8 mouse cellular contexts compared by ENCODE assay signal in genomic region chr6:112728760-112729422, GRCm38 (mm10). TPM values are rescaled to one million over a fixed set of nuclear protein-coding genes. Genes with fewer than 3 reads are reported as not detected.
A peak's percentile ranks its signal among the peaks of the same experiment; 100 is the strongest.
DNase-seq lines count a peak whose midpoint lies in the region; ATAC-seq and TF ChIP-seq lines count a peak whose summit lies in the region.

No protein-coding gene starts in this region.

- peak overlapping the region; percentile 43 for H3K9ac ChIP-seq in embryonic facial prominence, embryonic 14.5 days (ENCODE audit: low read depth, low read length)
- peak overlapping the region; percentile 36; the same call in 1 of the 2 replicates for H3K9ac ChIP-seq in heart, embryonic 11.5 days (ENCODE audit: low read depth, low read length)
- H3K9ac ChIP-seq in kidney, embryonic 14.5 days (ENCODE audit: low read depth, low read length), result 0 out of 2 replicates have a peak overlapping the region, but pooled peaks have one; percentile 34
- H3K9ac ChIP-seq in limb, embryonic 14.5 days (ENCODE audit: low read depth, low read length, severe bottlenecking), result no peak overlapping the region
- no peak overlapping the region for H3K9ac ChIP-seq in midbrain, embryonic 13.5 days (replicated peaks)
- H3K9ac ChIP-seq in stomach, postnatal 0 days (ENCODE audit: low read length), result no peak overlapping the region

- H3K27ac ChIP-seq in embryonic facial prominence, embryonic 14.5 days (replicated peaks; ENCODE audit: low read depth, low read length), result peak overlapping the region; percentile 42; the same call in 1 of the 2 replicates
- H3K27ac ChIP-seq in heart, embryonic 11.5 days (ENCODE audit: low read depth, low read length), result 0 out of 2 replicates have a peak overlapping the region, but pooled peaks have one; percentile 12
- H3K27ac ChIP-seq in kidney, embryonic 14.5 days (ENCODE audit: low read depth, low read length), result peak overlapping the region; percentile 24; the same call in 1 of the 2 replicates
- no peak overlapping the region for H3K27ac ChIP-seq in limb, embryonic 14.5 days (replicated peaks; ENCODE audit: low read depth, low read length)
- H3K27ac ChIP-seq in midbrain, embryonic 13.5 days, result peak overlapping the region; percentile 25
- no peak overlapping the region for H3K27ac ChIP-seq in stomach, postnatal 0 days (replicated peaks)

- peak; percentile 52 for DNase-seq in NIH3T3 (ENCODE audit: low read depth)
- DNase-seq in embryonic facial prominence, embryonic 14.5 days (ENCODE audit: low spot score), result peak; percentile 95
- DNase-seq in limb, embryonic 14.5 days (ENCODE audit: low spot score), result peak; percentile 77
- peak; percentile 88 for DNase-seq in stomach, postnatal 0 days (ENCODE audit: low spot score)
- no peak for DNase-seq in spleen, postnatal 14 days (ENCODE audit: low spot score in 2 of 2)

- H3K4me2 ChIP-seq in embryonic facial prominence, embryonic 14.5 days (ENCODE audit: low read depth, low read length), result peak overlapping the region; percentile 48
- H3K4me2 ChIP-seq in heart, embryonic 11.5 days, result peak overlapping the region; percentile 58
- peak overlapping the region; percentile 37 for H3K4me2 ChIP-seq in kidney, embryonic 14.5 days (replicated peaks; ENCODE audit: low read depth, low read length)
- peak overlapping the region; percentile 31 for H3K4me2 ChIP-seq in limb, embryonic 14.5 days (replicated peaks; ENCODE audit: low read depth, low read length, severe bottlenecking)
- no peak overlapping the region for H3K4me2 ChIP-seq in midbrain, embryonic 13.5 days (replicated peaks)
- H3K4me2 ChIP-seq in stomach, postnatal 0 days (replicated peaks; ENCODE audit: low read depth), result peak overlapping the region; percentile 28

- WGBS in embryonic facial prominence, embryonic 14.5 days, result 11% methylated on average over 17 of the region's 17 CpGs
- 5% methylated on average over 17 of the region's 17 CpGs for WGBS in heart, embryonic 11.5 days (ENCODE audit: insufficient replicate concordance)
- WGBS in kidney, embryonic 14.5 days, result 5% methylated on average over 17 of the region's 17 CpGs
- WGBS in limb, embryonic 14.5 days, result 6% methylated on average over 17 of the region's 17 CpGs
- WGBS in midbrain, embryonic 13.5 days, result 9% methylated on average over 17 of the region's 17 CpGs
- 1% methylated on average over 16 of the region's 17 CpGs for WGBS in stomach, postnatal 0 days

- peak overlapping the region; percentile 24 for H3K4me3 ChIP-seq in embryonic facial prominence, embryonic 14.5 days (ENCODE audit: low read depth, low read length)
- H3K4me3 ChIP-seq in heart, embryonic 11.5 days (ENCODE audit: low read depth, low read length), result peak overlapping the region; percentile 34
- peak overlapping the region; percentile 32 for H3K4me3 ChIP-seq in kidney, embryonic 14.5 days (ENCODE audit: low read length)
- peak overlapping the region; percentile 6 for H3K4me3 ChIP-seq in limb, embryonic 14.5 days (replicated peaks; ENCODE audit: low read length)
- no peak overlapping the region for H3K4me3 ChIP-seq in midbrain, embryonic 13.5 days (replicated peaks)
- peak overlapping the region; percentile 6; the same call in 1 of the 2 replicates for H3K4me3 ChIP-seq in stomach, postnatal 0 days (ENCODE audit: low read depth, low read length)

- H3K9me3 ChIP-seq in embryonic facial prominence, embryonic 14.5 days (ENCODE audit: control insufficient read depth, low read length), result no peaks in the 10 kb centered on the region
- H3K9me3 ChIP-seq in heart, embryonic 11.5 days (replicated peaks; ENCODE audit: control insufficient read depth, low read length), result peaks cover 4% of the 10 kb centered on the region; the same call in 1 of the 2 replicates
- no peaks in the 10 kb centered on the region for H3K9me3 ChIP-seq in kidney, embryonic 14.5 days (ENCODE audit: control insufficient read depth, low read length)
- no peaks in the 10 kb centered on the region for H3K9me3 ChIP-seq in limb, embryonic 14.5 days (ENCODE audit: control insufficient read depth, low read length)
- no peaks in the 10 kb centered on the region for H3K9me3 ChIP-seq in midbrain, embryonic 13.5 days
- no peaks in the 10 kb centered on the region for H3K9me3 ChIP-seq in stomach, postnatal 0 days (ENCODE audit: control insufficient read depth, low read length)

- H3K4me1 ChIP-seq in embryonic facial prominence, embryonic 14.5 days (ENCODE audit: control insufficient read depth, insufficient read depth, low read length), result peaks cover 9% of the 10 kb centered on the region; the same call in 1 of the 2 replicates
- peaks cover 4% of the 10 kb centered on the region; the same call in 1 of the 2 replicates for H3K4me1 ChIP-seq in heart, embryonic 11.5 days (ENCODE audit: control insufficient read depth, insufficient read depth, low read length)
- H3K4me1 ChIP-seq in kidney, embryonic 14.5 days (ENCODE audit: control insufficient read depth, insufficient read depth, low read length), result no peaks in the 10 kb centered on the region
- H3K4me1 ChIP-seq in limb, embryonic 14.5 days (ENCODE audit: control insufficient read depth, insufficient read depth, low read length), result peaks cover 7% of the 10 kb centered on the region; the same call in 1 of the 2 replicates
- H3K4me1 ChIP-seq in midbrain, embryonic 13.5 days (replicated peaks), result peaks cover 22% of the 10 kb centered on the region
- no peaks in the 10 kb centered on the region for H3K4me1 ChIP-seq in stomach, postnatal 0 days (replicated peaks; ENCODE audit: control insufficient read depth, insufficient read depth)

- ATAC-seq in embryonic facial prominence, embryonic 14.5 days (ENCODE audit: low read depth), result peak; percentile 90
- ATAC-seq in heart, embryonic 11.5 days (replicated peaks; ENCODE audit: insufficient number of reproducible peaks, low FRiP score, low TSS enrichment), result peak; percentile 73
- peak; percentile 93 for ATAC-seq in kidney, embryonic 14.5 days (ENCODE audit: low FRiP score, low TSS enrichment)
- ATAC-seq in limb, embryonic 14.5 days (ENCODE audit: low FRiP score, low read depth), result peak; percentile 84
- ATAC-seq in midbrain, embryonic 13.5 days, result peak; percentile 73
- peak; percentile 93 for ATAC-seq in stomach, postnatal 0 days (ENCODE audit: low FRiP score, low TSS enrichment)

- TF ChIP-seq CTCF in stomach, postnatal 0 days (IDR thresholded peaks at IDR 0.05; ENCODE audit: low read depth), result no peak

- H3K27me3 ChIP-seq in embryonic facial prominence, embryonic 14.5 days (replicated peaks; ENCODE audit: control insufficient read depth, insufficient read depth, low read length), result no peaks in the 10 kb centered on the region
- H3K27me3 ChIP-seq in heart, embryonic 11.5 days (ENCODE audit: control insufficient read depth, insufficient read depth, low read length), result no peaks in the 10 kb centered on the region; the same call in 1 of the 2 replicates
- no peaks in the 10 kb centered on the region for H3K27me3 ChIP-seq in kidney, embryonic 14.5 days (ENCODE audit: control insufficient read depth, insufficient read depth, low read length)
- no peaks in the 10 kb centered on the region for H3K27me3 ChIP-seq in limb, embryonic 14.5 days (ENCODE audit: control insufficient read depth, insufficient read depth, low read length)
- H3K27me3 ChIP-seq in midbrain, embryonic 13.5 days, result no peaks in the 10 kb centered on the region
- no peaks in the 10 kb centered on the region for H3K27me3 ChIP-seq in stomach, postnatal 0 days (ENCODE audit: control insufficient read depth, insufficient read depth, low read length)

- no peak for TF ChIP-seq POLR2A in limb, embryonic 14.5 days (IDR thresholded peaks at IDR 0.05; ENCODE audit: borderline replicate concordance, extremely low read depth, insufficient read depth, insufficient read length)

- no peak for TF ChIP-seq EP300 in stomach, postnatal 0 days (optimal IDR thresholded peaks at IDR 0.05)

- H3K36me3 ChIP-seq in embryonic facial prominence, embryonic 14.5 days (ENCODE audit: control insufficient read depth, insufficient read depth, low read length), result peaks cover 17% of the 10 kb centered on the region; the same call in 1 of the 2 replicates
- no peaks in the 10 kb centered on the region for H3K36me3 ChIP-seq in heart, embryonic 11.5 days (ENCODE audit: control insufficient read depth, insufficient read depth, low read length)
- H3K36me3 ChIP-seq in kidney, embryonic 14.5 days (ENCODE audit: control insufficient read depth, insufficient read depth, low read length), result no peaks in the 10 kb centered on the region
- peaks cover 8% of the 10 kb centered on the region; the same call in 1 of the 2 replicates for H3K36me3 ChIP-seq in limb, embryonic 14.5 days (ENCODE audit: control insufficient read depth, insufficient read depth, low read length)
- peaks cover 95% of the 10 kb centered on the region for H3K36me3 ChIP-seq in midbrain, embryonic 13.5 days
- H3K36me3 ChIP-seq in stomach, postnatal 0 days (ENCODE audit: control insufficient read depth, insufficient read depth, low read length), result no peaks in the 10 kb centered on the region

RNA-seq across cellular contexts. Expression of gene Rad18, which starts 32.4 kb away (rescaled TPM):
- polyA plus RNA-seq in embryonic facial prominence, embryonic 14.5 days (2014; fragmentation: Nextera tagmentation; extraction: Ambion mirVana), result 23.8 and 29.9 TPM in 2 replicates
- polyA plus RNA-seq in heart, embryonic 11.5 days (2014; fragmentation: Nextera tagmentation; extraction: Ambion mirVana), result 24.8 and 26.2 TPM in 2 replicates
- polyA plus RNA-seq in kidney, embryonic 14.5 days (2014; fragmentation: Nextera tagmentation; extraction: Ambion mirVana), result 39.3 and 55.2 TPM in 2 replicates
- polyA plus RNA-seq in limb, embryonic 14.5 days (2012; rRNA removed), result 11.5 and 12.9 TPM in 2 replicates
- 29.2 and 30.1 TPM in 2 replicates for polyA plus RNA-seq in limb, embryonic 14.5 days (2014; fragmentation: Nextera tagmentation; extraction: Ambion mirVana)
- polyA plus RNA-seq in midbrain, embryonic 13.5 days (2015; fragmentation: Nextera tagmentation; extraction: Ambion mirVana), result 18.6 and 19.5 TPM in 2 replicates
- polyA plus RNA-seq in stomach, postnatal 0 days (2015; fragmentation: Nextera tagmentation; extraction: Ambion mirVana), result 10.1 and 12.9 TPM in 2 replicates

Comparison
In these comparisons a context has a peak if more than half of its experiments do, and no peak if none do; other contexts are left out.
1. DNase-seq: peak in NIH3T3 (single experiment), embryonic facial prominence, embryonic 14.5 days (single experiment), limb, embryonic 14.5 days (single experiment) and stomach, postnatal 0 days (single experiment); none in spleen, postnatal 14 days (0 of 2).
2. H3K27ac ChIP-seq: peak in embryonic facial prominence, embryonic 14.5 days (single experiment), heart, embryonic 11.5 days (single experiment), kidney, embryonic 14.5 days (single experiment) and midbrain, embryonic 13.5 days (single experiment); none in limb, embryonic 14.5 days (single experiment) and stomach, postnatal 0 days (single experiment).
3. H3K9ac ChIP-seq: peak in embryonic facial prominence, embryonic 14.5 days (single experiment), heart, embryonic 11.5 days (single experiment) and kidney, embryonic 14.5 days (single experiment); none in limb, embryonic 14.5 days (single experiment), midbrain, embryonic 13.5 days (single experiment) and stomach, postnatal 0 days (single experiment).
4. Peak in every context shown above with its lines, with median percentiles within 50 percentile points of each other: ATAC-seq.